ENCODE assay signal across 18 mouse cellular contexts in the genomic region with DNA sequence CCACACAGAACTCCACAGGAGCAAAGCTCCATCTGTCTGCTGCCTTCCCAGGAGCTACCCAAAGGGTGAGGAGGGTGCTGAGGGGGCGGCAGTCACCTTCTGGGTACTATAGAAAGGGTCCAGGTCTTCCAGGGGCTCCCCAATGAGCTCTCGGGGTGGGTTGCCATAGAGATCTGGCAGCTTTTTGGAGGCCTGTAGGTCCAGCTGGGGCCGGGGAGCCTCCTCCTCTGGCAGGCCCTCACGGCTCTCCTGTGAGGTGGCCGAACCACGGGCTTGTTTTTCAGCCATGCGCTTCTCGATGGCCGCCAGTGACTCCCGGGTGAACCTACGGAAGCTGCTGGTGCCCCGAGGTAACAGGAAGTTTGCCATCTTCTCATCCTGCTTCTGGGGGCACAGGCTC. TPM values are rescaled to one million over a fixed set of nuclear protein-coding genes. Genes with fewer than 3 reads are reported as not detected.
"Had no signal": no experiment of that assay in that cellular context is flagged by ENCODE, and none has a peak within 500 bp of the region (broad histone marks: within the 10 kb centered on the region; RNA-seq: fewer than 3 reads in every experiment).

No protein-coding gene starts in this region.

- H3K4me2 ChIP-seq: limb, embryonic 12.5 days; limb, embryonic 15.5 days; liver, embryonic 11.5 days; lung, embryonic 15.5 days; midbrain, embryonic 11.5 days; neural tube, embryonic 12.5 days; neural tube, embryonic 15.5 days had no signal

- H3K27ac ChIP-seq: limb, embryonic 12.5 days; limb, embryonic 15.5 days; liver, embryonic 14.5 days; lung, embryonic 15.5 days; neural tube, embryonic 12.5 days; neural tube, embryonic 15.5 days had no signal

- ATAC-seq: liver, postnatal 0 days had no signal

- H3K9me3 ChIP-seq: limb, embryonic 12.5 days; limb, embryonic 15.5 days; lung, embryonic 15.5 days; neural tube, embryonic 12.5 days; neural tube, embryonic 15.5 days had no signal

- H3K36me3 ChIP-seq: limb, embryonic 12.5 days; limb, embryonic 15.5 days; lung, embryonic 15.5 days; neural tube, embryonic 12.5 days; neural tube, embryonic 15.5 days had no signal

- H3K9ac ChIP-seq: limb, embryonic 12.5 days; limb, embryonic 15.5 days; liver, embryonic 14.5 days; liver, postnatal 0 days; lung, embryonic 15.5 days; neural tube, embryonic 12.5 days; neural tube, embryonic 15.5 days had no signal

- H3K4me3 ChIP-seq: limb, embryonic 12.5 days; limb, embryonic 15.5 days; lung, embryonic 15.5 days; neural tube, embryonic 12.5 days; neural tube, embryonic 15.5 days had no signal

- DNase-seq: kidney, postnatal 14 days; left cerebral cortex, postnatal 4 days; liver, postnatal 0 days; lung, postnatal 4 days; midbrain, embryonic 14.5 days; right cerebral cortex, adult 18-20 months; right cerebral cortex, postnatal 4 days; thymus, postnatal 25 days had no signal

RNA-seq across cellular contexts. Expression of gene Scn5a, which starts 16.6 kb away (rescaled TPM):
- total RNA-seq: megakaryocyte progenitor cell, adult 5-6 weeks; megakaryocyte-erythroid progenitor cell, adult 5-6 weeks had no signal
